Mouse (Mus musculus) Patski (cell line): ENCODE results near the gene Olfr218. TPM values are rescaled to one million over a fixed set of nuclear protein-coding genes. Genes with fewer than 3 reads are reported as not detected.
"Not testable (repeated sequence)": the region's sequence is repeated elsewhere in the genome, so short reads cannot be mapped to it uniquely, and the experiment has no call there.

ENCODE experiments used
- ATAC-seq: fragments of 100-300 bp; one replicate; pipeline ENCODE4 v1.8.0; 2021
- CTCF ChIA-PET: fragments of 350-600 bp; sonication (Branson Sonifier 250); formaldehyde crosslinking; loops from one replicate; lab custom pipeline; 2022; ENCODE audit warnings: inconsistent platforms; lab: Charles Lee
- POLR2A ChIA-PET: fragments of 350-600 bp; sonication (Branson Sonifier 250); formaldehyde crosslinking; loops from one replicate; lab custom pipeline; 2022; ENCODE audit warnings: antibody characterized with exemption, inconsistent platforms; lab: Charles Lee
- DNase-seq: peaks from one replicate; pipeline ENCODE4 v3.0.0-alpha.2; 2011; ENCODE audit warnings: low read depth, low spot score
- H3K27me3 ChIP-seq: fragments of 371-371 bp; one replicate; pipeline ENCODE4 v1.5.1; 2021
- CTCF ChIP-seq: fragments of 100-300 bp; IDR thresholded peaks from one replicate; pipeline ENCODE4 v1.5.1; 2021
- in situ Hi-C: fragments of 300-500 bp; cut with MboI; formaldehyde crosslinking; loops from 3 replicates; pipeline ENCODE4 v1.11.1; 2018; ENCODE audit warnings: low pct_unique_long_range_greater_than_20kb, mixed read lengths
- polyA plus RNA-seq: library from polyadenylated mRNA; unstranded; gene quantifications from one replicate; pipeline ENCODE4 v1.2.3, GENCODE M21; 2021

Gene Olfr218
- not detected for polyA plus RNA-seq

DNA sequence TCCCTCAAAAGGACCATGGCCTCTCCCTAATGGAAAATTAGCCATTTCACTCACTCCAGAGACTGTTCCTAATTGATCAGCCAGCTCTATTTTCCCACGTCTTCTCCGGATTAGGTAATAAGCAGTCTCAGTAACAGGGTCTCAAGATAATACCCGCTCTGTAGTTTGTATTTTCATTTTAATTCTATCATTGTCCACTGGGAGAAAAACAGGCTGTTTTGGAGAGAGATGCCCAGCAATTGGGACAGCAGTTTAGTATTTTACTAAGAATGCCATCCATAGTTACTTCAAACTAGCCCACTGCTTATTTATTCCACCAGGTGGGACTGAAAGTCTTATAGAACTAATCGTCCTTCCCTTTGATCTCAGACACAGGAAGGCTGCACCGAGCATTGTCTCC lies at the start of gene Olfr218:
Olfr218 (plus strand) TSS at position 301 of the 400 bp plus-strand sequence.
- in situ Hi-C loops = no loop called here
- ATAC-seq (no peak), DNase-seq (no peak)
- no peak for TF ChIP-seq CTCF
- ChIA-PET POLR2A (no interaction called here), CTCF (no interaction called here)
- H3K27me3 ChIP-seq = no peaks in the 10 kb centered on the region

DNA sequence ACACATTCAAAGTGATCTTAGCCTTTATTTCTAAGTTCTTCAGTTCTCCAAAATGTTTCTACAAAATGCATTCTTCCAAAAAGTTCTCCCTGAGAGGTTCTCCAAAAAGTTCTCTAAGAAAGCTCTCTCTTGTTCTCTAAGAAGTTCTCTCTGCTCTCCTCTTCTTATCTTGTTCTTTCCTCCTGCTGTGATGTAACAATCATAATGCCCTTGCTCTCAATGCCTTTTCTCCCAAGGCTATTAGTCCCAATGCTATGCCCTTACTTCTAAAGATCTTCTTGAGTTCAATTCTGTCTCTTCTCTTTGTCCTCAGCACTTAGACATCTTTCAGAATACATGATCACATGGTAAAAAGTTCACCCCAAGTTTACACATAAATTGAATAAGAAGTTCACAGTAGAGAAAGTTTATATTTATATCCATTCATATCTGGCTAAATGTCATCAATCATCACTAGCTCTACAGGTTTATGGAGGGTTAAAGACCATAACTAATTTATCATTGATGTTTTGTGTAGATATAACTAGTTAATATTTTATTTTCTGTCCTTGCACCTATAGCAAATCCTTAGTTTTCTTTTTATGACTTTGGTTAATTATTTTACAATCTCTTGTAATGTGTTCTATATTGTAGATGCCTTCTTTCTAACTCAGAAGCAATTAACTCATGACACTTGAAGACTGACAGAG lies 23.3 kb upstream of the Olfr218 start:
- no peak for TF ChIP-seq CTCF
- POLR2A ChIA-PET = no interaction called here
- ATAC-seq (no peak), DNase-seq (no peak)
- CTCF ChIA-PET = no interaction called here
- in situ Hi-C loops = no loop called here
- H3K27me3 ChIP-seq = no peaks in the 10 kb centered on the region

DNA sequence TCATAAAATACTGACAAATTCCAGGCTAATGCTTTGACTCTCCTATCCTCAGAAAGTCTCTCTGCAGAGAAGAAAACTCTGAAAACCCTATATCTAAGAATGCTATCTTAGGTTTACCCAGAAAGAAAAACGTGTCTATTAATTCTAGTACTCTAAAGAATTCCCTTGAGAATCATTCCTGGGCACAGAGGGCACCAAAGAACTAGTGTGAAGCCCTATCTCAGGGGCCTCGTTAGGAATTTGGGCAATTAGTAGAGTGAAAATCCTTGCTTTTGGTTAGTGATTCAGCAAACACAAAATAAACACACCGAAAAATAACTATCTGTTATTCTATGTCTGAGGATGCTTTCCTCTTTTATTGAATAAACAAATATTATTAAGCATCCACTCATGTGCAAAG lies 7.1 kb upstream of the Olfr218 start, which contains the start of gene Olfr1406:
Olfr1406 (minus strand) TSS at position 101 of the 400 bp plus-strand sequence.
- CTCF ChIA-PET = no interaction called here
- in situ Hi-C loops = no loop called here
- ATAC-seq (no peak), DNase-seq (no peak)
- no peaks in the 10 kb centered on the region for H3K27me3 ChIP-seq
- no peak for TF ChIP-seq CTCF
- POLR2A ChIA-PET = no interaction called here

DNA sequence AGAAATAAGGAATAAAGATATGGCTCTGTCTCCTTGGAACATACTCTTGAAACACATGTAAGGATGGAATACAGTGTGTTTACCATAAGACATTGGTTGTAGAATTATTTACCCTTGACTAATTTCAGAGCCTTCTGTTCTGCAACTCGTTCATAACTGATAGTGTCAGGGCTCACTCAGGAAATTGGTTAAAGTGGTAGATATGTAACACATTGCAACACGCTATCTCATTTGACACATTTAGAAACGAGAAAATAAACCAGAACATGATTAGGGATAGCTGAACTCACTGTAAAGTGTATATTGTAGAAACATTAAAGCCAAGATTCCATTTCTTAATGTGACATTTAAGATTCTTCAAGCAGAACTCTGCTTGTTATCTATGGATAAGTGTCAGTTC lies 5.5 kb upstream of the Olfr218 start:
- in situ Hi-C loops = no loop called here
- POLR2A ChIA-PET = no interaction called here
- TF ChIP-seq CTCF = no peak
- ATAC-seq (no peak), DNase-seq (no peak)
- CTCF ChIA-PET = no interaction called here
- H3K27me3 ChIP-seq = no peaks in the 10 kb centered on the region

DNA sequence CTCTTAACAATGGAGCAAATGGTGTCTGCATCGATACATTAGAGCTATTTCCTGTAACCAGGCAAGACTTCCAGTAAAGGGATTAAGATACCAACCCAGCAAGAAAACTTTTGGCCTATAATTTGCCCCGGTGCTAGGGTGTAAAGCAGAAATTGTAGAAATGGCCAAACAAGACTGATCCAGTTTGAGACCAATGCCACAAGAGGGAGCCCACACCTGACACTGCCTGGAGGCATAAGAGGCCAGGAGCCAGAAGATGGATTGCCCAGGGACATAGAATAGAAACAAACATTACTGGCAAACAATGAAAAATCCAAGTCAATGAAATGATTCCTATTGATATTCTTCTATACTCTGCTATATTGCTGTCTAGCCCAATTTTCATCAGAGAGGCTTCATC lies 1.2 kb upstream of the Olfr218 start:
- in situ Hi-C loops = no loop called here
- no peaks in the 10 kb centered on the region for H3K27me3 ChIP-seq
- DNase-seq (no peak), ATAC-seq (no peak)
- TF ChIP-seq CTCF = no peak
- ChIA-PET POLR2A (no interaction called here), CTCF (no interaction called here)

DNA sequence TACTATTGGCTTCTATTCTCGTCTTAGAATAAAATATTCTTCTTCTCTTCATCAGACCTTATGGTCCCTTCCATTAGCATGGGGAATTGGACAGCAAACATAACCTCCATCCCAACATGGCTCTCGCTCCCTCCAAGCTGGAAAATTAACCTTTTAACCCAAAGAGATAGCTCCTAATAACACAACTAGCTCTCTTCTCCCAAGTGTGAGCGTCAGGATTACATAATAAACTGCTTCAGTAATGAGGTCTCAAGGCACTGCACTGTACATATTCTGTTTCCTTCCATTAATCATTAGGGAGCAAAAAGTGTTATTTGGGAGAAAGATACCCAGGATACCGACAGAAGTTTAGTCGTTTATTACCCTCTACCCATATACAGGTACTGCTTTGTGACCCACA lies 14.5 kb downstream of the Olfr218 start, which contains the start of gene Olfr1404:
Olfr1404 (plus strand) TSS at position 301 of the 400 bp plus-strand sequence.
- ATAC-seq (no peak), DNase-seq (no peak)
- H3K27me3 ChIP-seq = no peaks in the 10 kb centered on the region
- ChIA-PET CTCF (no interaction called here), POLR2A (no interaction called here)
- in situ Hi-C loops = no loop called here
- no peak for TF ChIP-seq CTCF

DNA sequence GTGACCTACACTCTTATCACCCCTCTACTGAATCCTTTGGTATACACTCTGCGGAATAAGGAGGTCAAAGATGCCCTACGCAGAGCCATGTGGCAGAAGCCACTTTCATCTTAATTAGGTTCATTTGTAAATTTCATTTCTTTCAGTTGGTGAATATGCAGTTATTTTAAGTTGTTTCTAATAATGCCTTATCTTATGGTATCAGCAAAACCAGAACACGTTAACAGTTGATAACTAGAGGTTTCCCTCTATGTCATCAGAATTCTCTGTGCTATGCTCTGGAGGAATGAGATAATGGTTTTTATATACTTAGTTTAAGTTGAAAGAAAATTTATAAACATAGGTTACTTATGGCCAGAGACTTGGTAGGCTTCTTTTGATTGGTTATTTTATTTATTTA lies 18.9 kb downstream of the Olfr218 start:
- ATAC-seq (no peak), DNase-seq (no peak)
- no peaks in the 10 kb centered on the region for H3K27me3 ChIP-seq
- in situ Hi-C loops = no loop called here
- POLR2A ChIA-PET = no interaction called here
- TF ChIP-seq CTCF = no peak
- CTCF ChIA-PET = no interaction called here

DNA sequence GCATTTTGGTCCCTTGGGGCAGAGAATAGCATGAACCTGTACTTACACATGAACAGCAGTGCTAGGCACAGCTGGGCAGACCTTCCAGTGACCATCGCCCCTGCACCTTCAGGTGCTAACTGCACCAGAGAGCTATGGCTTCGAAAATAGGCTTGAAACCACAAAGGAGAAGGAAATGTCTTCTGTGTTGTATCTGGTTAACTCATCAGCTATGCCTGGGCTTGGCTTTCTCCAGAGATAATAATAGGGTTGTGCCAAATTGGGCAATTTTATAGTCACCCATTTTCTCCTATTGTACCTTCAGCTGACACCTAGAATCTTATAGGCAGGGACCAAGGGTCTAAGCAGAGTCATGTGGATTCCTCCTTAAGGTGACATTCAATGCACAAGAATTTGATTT lies 29.5 kb downstream of the Olfr218 start, which contains the start of gene Fcer1a:
Fcer1a (minus strand) TSS at position 134 of the 400 bp plus-strand sequence.
- DNase-seq (no peak), ATAC-seq (no peak)
- no peaks in the 10 kb centered on the region for H3K27me3 ChIP-seq
- POLR2A ChIA-PET = no interaction called here
- in situ Hi-C loops = no loop called here
- no peak for TF ChIP-seq CTCF
- CTCF ChIA-PET = no interaction called here

DNA sequence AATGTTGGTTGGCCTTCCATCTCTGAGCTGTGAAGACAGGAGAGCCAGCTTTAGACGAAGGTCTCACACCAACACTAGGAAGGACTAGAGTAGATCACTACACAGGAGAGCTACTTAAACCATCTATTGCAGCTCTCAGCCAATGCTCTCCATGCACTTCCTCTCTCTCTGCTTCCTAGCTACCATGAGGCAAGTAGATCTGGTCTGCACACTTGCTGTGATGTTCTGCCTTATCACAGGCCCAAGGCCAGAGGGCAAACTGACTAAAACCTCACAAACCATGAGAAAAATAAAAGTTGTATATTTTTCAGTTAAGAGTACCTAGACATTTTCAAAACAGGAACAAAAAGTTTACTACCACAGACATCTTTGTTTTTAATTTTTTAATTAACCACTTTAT lies 39.4 kb downstream of the Olfr218 start:
- DNase-seq, POLR2A ChIA-PET, H3K27me3 ChIP-seq, CTCF ChIA-PET, ATAC-seq: not testable (repeated sequence)
- in situ Hi-C loops = loop anchor here (10.0 kb wide), 1 partner anchor 1118 kb away; no protein-coding TSS in a partner anchor

DNA sequence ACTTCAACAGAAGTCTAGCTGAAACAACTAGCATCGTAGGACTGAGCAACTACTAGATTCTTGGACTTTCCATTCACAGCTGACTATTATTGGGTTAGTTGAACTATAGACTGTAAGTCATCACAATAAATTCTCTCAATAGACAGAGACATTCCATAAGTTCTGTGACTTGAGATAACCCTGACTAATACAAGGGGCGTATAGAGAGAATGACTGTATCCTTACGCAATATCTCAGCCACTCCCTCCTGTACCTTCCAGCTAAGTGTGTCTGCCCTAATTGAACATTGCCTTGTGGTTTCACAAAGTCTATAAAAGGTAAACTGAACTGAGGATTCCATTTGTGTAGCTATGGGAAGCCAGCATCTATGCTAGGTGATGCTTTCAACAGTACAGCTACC lies 52.3 kb downstream of the Olfr218 start:
- POLR2A ChIA-PET = interaction anchor here (0.6 kb wide), 1 partner anchor 614 kb away, joined by 3 read pairs; no protein-coding TSS in a partner anchor
- no peaks in the 10 kb centered on the region for H3K27me3 ChIP-seq
- TF ChIP-seq CTCF = no peak
- ATAC-seq = no peak
- DNase-seq = no peak
- CTCF ChIA-PET = no interaction called here
- in situ Hi-C loops = no loop called here

Other genes starting within 250 kb of the Olfr218 start
- not detected for gene Olfr16, start 247.4 kb upstream of the Olfr218 start, polyA plus RNA-seq
- gene Olfr1408, start 60.4 kb upstream of the Olfr218 start, polyA plus RNA-seq = not detected
- gene Olfr1406, start 7.2 kb upstream of the Olfr218 start, polyA plus RNA-seq = not detected
- gene Olfr1404, start 14.6 kb downstream of the Olfr218 start, polyA plus RNA-seq = not detected
- gene Fcer1a, start 29.4 kb downstream of the Olfr218 start, polyA plus RNA-seq = not detected
- not detected for gene Olfr418, start 68.2 kb downstream of the Olfr218 start, polyA plus RNA-seq
- not detected for gene Mptx2, start 80.0 kb downstream of the Olfr218 start, polyA plus RNA-seq
- not detected for gene Ackr1, start 135.9 kb downstream of the Olfr218 start, polyA plus RNA-seq
- gene Aim2, start 153.1 kb downstream of the Olfr218 start, polyA plus RNA-seq = 0.13 TPM
- gene Cadm3, start 169.9 kb downstream of the Olfr218 start, polyA plus RNA-seq = not detected